Mouse (Mus musculus) midbrain, postnatal 0 days (tissue): ENCODE measurements around the gene Gpr171. TPM values are rescaled to one million over a fixed set of nuclear protein-coding genes. Genes with fewer than 3 reads are reported as not detected.
"Not testable (repeated sequence)": the region's sequence is repeated elsewhere in the genome, so short reads cannot be mapped to it uniquely, and the experiment has no call there.

ENCODE experiments used
- ATAC-seq: fragments of 200-750 bp; cut with Nextera tagmentation; 2 replicates; pipeline ENCODE4 v1.8.0; 2017; ENCODE audit warnings: moderate number of reproducible peaks, mild to moderate bottlenecking, moderate TSS enrichment, moderate library complexity; ENCODE audit not compliant: low FRiP score
- DNase-seq: peaks from one replicate; pipeline ENCODE4 v3.0.0-alpha.2; 2015; ENCODE audit warnings: low spot score
- H3K27ac ChIP-seq: fragments of 300-500 bp; sonication (generic); 2 replicates; pipeline ENCODE4 v1.5.1; 2014; ENCODE audit warnings: low read depth, mild to moderate bottlenecking, low read length, mixed read lengths
- H3K27me3 ChIP-seq: fragments of 300-500 bp; sonication (generic); 2 replicates; pipeline ENCODE4 v1.6.1; 2014; ENCODE audit warnings: low read length, control low read depth, mixed read lengths; ENCODE audit not compliant: insufficient read depth
- H3K36me3 ChIP-seq: fragments of 300-500 bp; sonication (generic); 2 replicates; pipeline ENCODE4 v1.6.1; 2014; ENCODE audit warnings: low read length, control low read depth, mixed read lengths; ENCODE audit not compliant: insufficient read depth
- H3K4me1 ChIP-seq: fragments of 300-500 bp; sonication (generic); 2 replicates; pipeline ENCODE4 v1.6.1; 2014; ENCODE audit warnings: mild to moderate bottlenecking, control low read depth, antibody characterized with exemption, low read length, mixed read lengths; ENCODE audit not compliant: insufficient read depth
- H3K4me2 ChIP-seq: fragments of 300-500 bp; sonication (generic); 2 replicates; pipeline ENCODE4 v1.6.1; 2014; ENCODE audit warnings: low read depth, mild to moderate bottlenecking, low read length, mixed read lengths; ENCODE audit not compliant: poor library complexity, severe bottlenecking
- H3K4me3 ChIP-seq: fragments of 300-500 bp; sonication (generic); 2 replicates; pipeline ENCODE4 v1.5.1; 2014; ENCODE audit warnings: low read depth, mild to moderate bottlenecking, low read length, moderate library complexity
- H3K9ac ChIP-seq: fragments of 300-500 bp; sonication (generic); replicated peaks from 2 replicates; pipeline ENCODE4 v1.6.1; 2014; ENCODE audit warnings: mild to moderate bottlenecking, low read length, moderate library complexity, mixed read lengths; ENCODE audit not compliant: poor library complexity, severe bottlenecking
- H3K9me3 ChIP-seq: fragments of 300-500 bp; sonication (generic); 2 replicates; pipeline ENCODE4 v1.6.1; 2016; ENCODE audit warnings: low read length, control low read depth
- CTCF ChIP-seq: IDR thresholded peaks from 2 replicates; pipeline ENCODE4 v1.5.1; 2016; ENCODE audit warnings: antibody characterized with exemption, mild to moderate bottlenecking
- WGBS: fragments of 180-500 bp; shearing (Covaris S2); extraction: QIAGEN DNeasy Blood & Tissue Kit; methylation state at CpG from one replicate; pipeline ENCODE4 v1.1.7; 2014; 5-methylcytosine and 5-hydroxymethylcytosine counted together
- polyA plus RNA-seq: library from polyadenylated mRNA; unstranded; fragments of >200 nt; fragmentation: Nextera tagmentation; extraction: Ambion mirVana; gene quantifications from 2 replicates; pipeline ENCODE4 v1.2.1, GENCODE M21; 2015
- total RNA-seq: library from RNA; depleted of rRNA; stranded (reverse); fragments of >200 nt; gene quantifications from 2 replicates; pipeline ENCODE4 v1.2.3, GENCODE M21; 2014; rRNA removed

Gene Gpr171
- total RNA-seq (not detected in 2 replicates), polyA plus RNA-seq (0.43 and 0.74 TPM in 2 replicates)

DNA sequence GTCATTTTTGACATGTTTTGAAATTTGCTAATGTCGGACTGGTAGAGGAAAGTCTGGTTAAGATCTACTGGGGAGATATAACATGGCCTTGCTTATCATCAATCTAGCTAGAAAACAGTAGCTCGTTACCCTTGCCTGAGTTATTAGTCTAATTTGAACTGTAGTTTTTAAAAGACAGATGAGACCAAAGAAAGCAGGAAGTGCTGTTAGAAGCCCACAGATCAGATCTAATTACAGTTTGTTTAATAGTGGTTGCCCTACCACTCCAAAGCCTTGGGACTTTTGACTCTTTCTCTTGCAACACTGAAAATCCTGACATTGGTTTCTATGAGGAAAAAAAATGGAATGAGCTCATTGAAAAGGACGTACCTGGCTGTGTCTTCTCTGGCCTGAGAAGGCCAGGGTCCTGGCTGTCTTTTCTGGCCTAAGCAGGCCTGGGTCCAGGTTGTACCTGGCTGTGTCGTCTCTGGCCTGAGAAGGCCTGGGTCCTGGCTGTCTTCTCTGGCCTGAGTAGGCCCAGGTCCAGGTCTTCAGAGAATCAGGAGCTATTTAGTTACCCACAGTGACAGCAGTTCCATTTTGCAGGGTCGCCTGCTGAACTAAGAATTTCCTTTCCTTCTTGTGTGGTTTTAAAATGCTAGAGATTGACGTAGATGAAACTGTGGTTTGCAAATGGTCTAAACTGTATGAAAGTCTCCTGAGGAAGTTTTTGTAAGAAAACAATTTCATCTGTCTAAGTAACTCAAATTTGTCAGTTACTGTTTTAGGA lies at the start of gene Gpr171:
Gene Gpr171 (minus strand): TSS at position 604 of the 769 bp plus-strand sequence.
- H3K9me3 ChIP-seq, result no peaks in the 10 kb centered on the region
- H3K36me3 ChIP-seq, result no peaks in the 10 kb centered on the region
- 90% methylated on average over 6 of the region's 6 CpGs for WGBS
- no peak for TF ChIP-seq CTCF
- H3K4me1 ChIP-seq, result no peaks in the 10 kb centered on the region
- DNase-seq (no peak), ATAC-seq (no peak)
- H3K27ac ChIP-seq, result no peak within 1 kb of the TSS
- H3K4me2 ChIP-seq, result no peak within 1 kb of the TSS
- H3K4me3 ChIP-seq, result no peak within 1 kb of the TSS
- no peak within 1 kb of the TSS for H3K9ac ChIP-seq
- no peaks in the 10 kb centered on the region for H3K27me3 ChIP-seq

DNA sequence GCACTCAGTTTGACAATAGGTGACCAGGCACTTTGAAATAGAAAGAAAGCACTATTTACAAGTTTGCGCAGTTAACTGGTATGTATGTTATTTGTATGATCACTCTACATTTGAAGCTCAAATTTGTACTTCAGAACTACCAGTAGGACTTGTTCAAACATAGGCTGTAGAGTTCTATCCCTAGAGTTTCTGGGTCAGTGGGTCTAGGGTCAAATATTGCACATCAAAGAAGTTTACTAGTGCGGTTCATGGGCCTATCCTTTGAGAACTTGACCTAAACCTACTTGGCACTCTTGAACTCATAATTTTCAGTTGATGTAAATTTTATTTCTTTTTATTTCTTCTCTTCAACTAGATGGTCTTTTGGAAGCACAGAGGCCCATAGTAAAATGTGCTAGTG lies 49.0 kb upstream of the Gpr171 start:
- 99% methylated on average over 2 of the region's 2 CpGs for WGBS

DNA sequence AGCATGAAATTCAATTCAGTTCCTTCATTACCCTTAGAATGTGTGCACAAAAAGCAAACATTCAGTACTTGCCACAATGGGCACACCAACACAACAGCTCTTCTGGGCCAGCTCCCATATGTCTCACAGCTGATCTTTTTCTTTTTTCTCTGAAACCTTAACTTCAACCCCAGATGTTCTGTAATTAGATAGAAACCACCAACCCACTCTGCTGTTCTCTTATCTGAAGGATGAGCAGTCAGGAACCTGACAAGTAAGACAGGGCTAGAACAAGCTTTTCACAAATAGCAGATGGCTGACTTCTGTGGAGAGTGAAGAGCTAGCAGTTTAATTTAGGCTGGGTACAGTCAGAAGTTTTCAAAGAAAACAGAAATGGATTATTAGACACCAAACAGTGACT lies 48.0 kb upstream of the Gpr171 start:
- H3K27me3 ChIP-seq, result no peaks in the 10 kb centered on the region
- H3K27ac ChIP-seq, result no peak overlapping the region
- no peak overlapping the region for H3K9ac ChIP-seq
- no peaks in the 10 kb centered on the region for H3K9me3 ChIP-seq
- ATAC-seq (no peak), DNase-seq (no peak)
- no peak for TF ChIP-seq CTCF
- no peaks in the 10 kb centered on the region for H3K36me3 ChIP-seq
- H3K4me2 ChIP-seq, result no peak overlapping the region
- no peaks in the 10 kb centered on the region for H3K4me1 ChIP-seq
- no peak overlapping the region for H3K4me3 ChIP-seq

More for the DNA sequence above, 49.0 kb upstream of the Gpr171 start:
- Histone ChIP-seq H3K4me3 (no peak overlapping the region), H3K27me3 (no peaks in the 10 kb centered on the region), H3K4me1 (no peaks in the 10 kb centered on the region), H3K27ac (no peak overlapping the region), H3K9ac (no peak overlapping the region), H3K9me3 (no peaks in the 10 kb centered on the region), H3K36me3 (no peaks in the 10 kb centered on the region), H3K4me2 (no peak overlapping the region)
- TF ChIP-seq CTCF, result no peak
- DNase-seq (no peak), ATAC-seq (no peak)

DNA sequence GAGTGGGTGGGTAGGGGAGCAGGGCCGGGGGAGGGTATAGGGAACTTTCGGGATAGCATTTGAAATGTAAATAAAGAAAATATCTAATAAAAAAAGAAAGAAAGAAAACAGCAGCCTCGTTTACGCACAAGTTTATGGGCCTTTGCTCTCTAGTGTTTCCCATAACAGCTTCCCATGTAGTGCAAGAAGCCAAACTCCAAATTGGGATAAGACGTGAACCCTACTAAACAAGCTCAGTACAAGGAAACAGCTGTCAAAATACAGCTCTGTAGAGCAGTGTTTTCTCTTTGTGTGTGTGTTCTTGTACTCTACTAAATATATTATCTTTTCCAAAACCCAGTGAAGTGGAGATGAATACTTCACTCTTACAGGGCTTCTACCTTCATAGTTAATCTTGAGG lies 43.6 kb upstream of the Gpr171 start:
- Histone ChIP-seq H3K9me3 (no peaks in the 10 kb centered on the region), H3K4me3 (no peak overlapping the region), H3K27ac (no peak overlapping the region), H3K9ac (no peak overlapping the region), H3K27me3 (no peaks in the 10 kb centered on the region), H3K36me3 (no peaks in the 10 kb centered on the region), H3K4me2 (no peak overlapping the region), H3K4me1 (no peaks in the 10 kb centered on the region)
- 90% methylated on average over 5 of the region's 5 CpGs for WGBS
- DNase-seq (no peak), ATAC-seq (no peak)
- no peak for TF ChIP-seq CTCF

DNA sequence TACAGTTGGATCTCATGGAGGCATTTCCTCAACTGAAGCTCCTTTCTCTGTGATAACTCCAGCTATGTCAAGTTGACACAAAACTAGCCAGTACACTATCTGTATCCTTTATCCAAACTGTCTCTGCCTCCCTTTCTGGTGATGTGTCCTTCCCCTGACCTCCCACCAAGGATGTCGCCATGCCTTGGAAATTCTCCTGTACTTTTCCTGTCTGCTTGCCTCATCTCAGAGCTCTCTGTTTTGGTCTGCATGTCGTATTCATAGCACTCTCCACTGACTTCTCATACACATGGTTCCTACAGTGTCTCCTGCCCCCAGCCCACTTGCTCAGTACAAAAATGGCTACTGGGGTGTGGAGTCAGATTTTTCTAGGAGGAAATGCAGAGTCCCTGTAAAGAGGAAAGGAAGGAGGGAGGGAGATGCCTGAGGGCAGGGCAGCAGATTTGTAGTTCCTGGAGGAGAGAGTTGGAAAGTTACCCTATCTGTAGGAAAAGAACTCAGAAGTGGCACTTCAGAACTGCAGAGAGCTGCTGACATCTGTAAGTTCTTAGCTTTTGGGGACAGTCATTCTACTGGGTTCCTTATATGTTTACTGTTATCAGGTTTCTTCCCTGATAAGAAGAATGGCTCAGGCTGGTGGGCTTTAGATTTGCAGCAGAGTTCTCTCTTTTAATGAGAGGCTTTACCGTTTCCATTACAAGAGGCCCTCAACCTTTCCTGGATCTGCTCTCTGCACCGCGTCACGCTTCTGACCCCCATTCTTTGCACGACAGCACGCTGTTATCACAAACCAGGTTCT lies 40.1 kb upstream of the Gpr171 start:
- DNase-seq (no peak), ATAC-seq (no peak)
- Histone ChIP-seq H3K36me3 (no peaks in the 10 kb centered on the region), H3K27ac (no peak overlapping the region), H3K9me3 (no peaks in the 10 kb centered on the region), H3K4me2 (no peak overlapping the region), H3K4me3 (no peak overlapping the region), H3K4me1 (no peaks in the 10 kb centered on the region), H3K9ac (no peak overlapping the region), H3K27me3 (no peaks in the 10 kb centered on the region)
- TF ChIP-seq CTCF, result no peak
- WGBS, result 84% methylated on average over 8 of the region's 8 CpGs

DNA sequence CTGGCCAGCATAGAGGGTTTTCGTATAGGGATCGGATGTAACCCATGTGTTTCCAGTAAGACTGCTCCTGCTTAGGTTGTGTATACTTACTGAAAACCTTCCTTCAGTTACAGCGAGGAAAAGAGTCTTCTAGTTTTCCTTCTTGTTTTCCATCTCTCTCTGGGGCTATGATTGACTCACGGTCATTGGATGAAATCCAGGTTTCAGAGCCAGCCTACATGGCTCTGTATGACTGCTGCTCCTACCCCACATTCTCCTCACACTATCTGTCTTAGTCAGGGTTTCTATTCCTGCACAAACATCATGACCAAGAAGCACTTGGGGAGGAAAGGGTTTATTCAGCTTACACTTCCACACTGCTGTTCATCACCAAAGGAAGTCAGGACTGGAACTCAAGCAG lies 39.3 kb upstream of the Gpr171 start:
- 96% methylated on average over 4 of the region's 4 CpGs for WGBS
- not testable (repeated sequence) for H3K9me3 ChIP-seq, H3K4me1 ChIP-seq, H3K9ac ChIP-seq, H3K36me3 ChIP-seq, H3K27ac ChIP-seq, DNase-seq, ATAC-seq, H3K4me2 ChIP-seq, H3K4me3 ChIP-seq, H3K27me3 ChIP-seq
